In genomic region chr10:58594486-58594885, GRCm38 (mm10) we compare ENCODE assay signal across 16 mouse cellular contexts.
"Had no signal": no experiment of that assay in that cellular context is flagged by ENCODE, and none has a peak within 500 bp of the region (broad histone marks: within the 10 kb centered on the region; RNA-seq: fewer than 3 reads in every experiment).

No protein-coding gene starts in this region.

- H3K27me3 ChIP-seq: neural tube, embryonic 13.5 days; neural tube, embryonic 15.5 days; stomach, embryonic 15.5 days had no signal

- H3K4me2 ChIP-seq: neural tube, embryonic 13.5 days; neural tube, embryonic 15.5 days; stomach, embryonic 15.5 days had no signal

- H3K36me3 ChIP-seq: neural tube, embryonic 15.5 days; stomach, embryonic 15.5 days had no signal

- DNase-seq: retina, postnatal 1 day; right cerebral cortex, adult 18-20 months; right cerebral cortex, postnatal 14 days; right cerebral cortex, postnatal 25 days; right cerebral cortex, postnatal 4 days; spleen, adult 18-20 months; thymus, adult 18-20 months; thymus, adult 2 months; thymus, postnatal 14 days; thymus, postnatal 25 days; thymus, postnatal 36 days; thymus, postnatal 4 days had no signal

- H3K27ac ChIP-seq: neural tube, embryonic 13.5 days; neural tube, embryonic 15.5 days; stomach, embryonic 15.5 days; stomach, postnatal 0 days had no signal

- H3K9me3 ChIP-seq: neural tube, embryonic 15.5 days; stomach, embryonic 15.5 days had no signal

- H3K9ac ChIP-seq: neural tube, embryonic 13.5 days; neural tube, embryonic 15.5 days; stomach, embryonic 15.5 days had no signal

- H3K4me1 ChIP-seq: neural tube, embryonic 13.5 days; neural tube, embryonic 15.5 days; stomach, embryonic 15.5 days had no signal

- H3K4me3 ChIP-seq: neural tube, embryonic 13.5 days; neural tube, embryonic 15.5 days; stomach, embryonic 15.5 days had no signal
